Comparison of ENCODE assay signal across 17 mouse cellular contexts in genomic region chr2:84493626-84494025, GRCm38 (mm10).
"Had no signal": no experiment of that assay in that cellular context is flagged by ENCODE, and none has a peak within 500 bp of the region (broad histone marks: within the 10 kb centered on the region; RNA-seq: fewer than 3 reads in every experiment).

No protein-coding gene starts in this region.

- H3K4me3 ChIP-seq: lung, embryonic 15.5 days; megakaryocyte, embryonic 14.5 days; midbrain, embryonic 13.5 days; midbrain, embryonic 15.5 days; neural tube, embryonic 12.5 days; stomach, embryonic 15.5 days had no signal

- DNase-seq: lung, adult 2 months; lung, postnatal 14 days; lung, postnatal 36 days; right cerebral cortex, postnatal 14 days; thymus, adult 2 months; thymus, postnatal 25 days; thymus, postnatal 4 days had no signal

- H3K4me2 ChIP-seq: lung, embryonic 15.5 days; midbrain, embryonic 11.5 days; midbrain, embryonic 13.5 days; midbrain, embryonic 15.5 days; neural tube, embryonic 12.5 days; stomach, embryonic 15.5 days had no signal

- H3K9ac ChIP-seq: lung, embryonic 15.5 days; midbrain, embryonic 13.5 days; midbrain, embryonic 15.5 days; neural tube, embryonic 12.5 days; stomach, embryonic 15.5 days had no signal

- H3K27ac ChIP-seq: lung, embryonic 15.5 days; macrophage; midbrain, embryonic 13.5 days; midbrain, embryonic 15.5 days; neural tube, embryonic 12.5 days; stomach, embryonic 15.5 days; stomach, postnatal 0 days had no signal

- H3K27me3 ChIP-seq: lung, embryonic 15.5 days; midbrain, embryonic 13.5 days; midbrain, embryonic 15.5 days; neural tube, embryonic 12.5 days; stomach, embryonic 15.5 days had no signal

- H3K4me1 ChIP-seq: lung, embryonic 15.5 days; midbrain, embryonic 13.5 days; midbrain, embryonic 15.5 days; neural tube, embryonic 12.5 days; stomach, embryonic 15.5 days had no signal

- H3K9me3 ChIP-seq: lung, embryonic 15.5 days; megakaryocyte, embryonic 14.5 days; midbrain, embryonic 13.5 days; midbrain, embryonic 15.5 days; neural tube, embryonic 12.5 days; stomach, embryonic 15.5 days had no signal

- ATAC-seq: lung, postnatal 0 days; midbrain, embryonic 13.5 days; midbrain, embryonic 15.5 days had no signal

- H3K36me3 ChIP-seq: lung, embryonic 15.5 days; midbrain, embryonic 13.5 days; midbrain, embryonic 15.5 days; neural tube, embryonic 12.5 days; stomach, embryonic 15.5 days had no signal
